Mouse (Mus musculus) testis, adult 2 months (tissue): ENCODE data around the gene Slc4a2.

Experiments
- CTCF ChIP-seq: fragments of 200-500 bp; IDR thresholded peaks from 2 replicates; pipeline ENCODE4 v1.5.1; 2012; ENCODE audit warnings: low read depth, mild to moderate bottlenecking, inconsistent platforms, low read length, moderate library complexity; ENCODE audit not compliant: control insufficient read depth, insufficient read depth, insufficient replicate concordance
- POLR2A ChIP-seq: fragments of 200-500 bp; IDR thresholded peaks from 2 replicates; pipeline ENCODE4 v1.6.1; 2012; ENCODE audit warnings: low read depth, mild to moderate bottlenecking, inconsistent platforms, low read length, moderate library complexity; ENCODE audit not compliant: control insufficient read depth

- TF ChIP-seq CTCF: no peak
- TF ChIP-seq POLR2A: no peak
Measured at GRCm38 (mm10) chr5:24477909-24478308, 54.3 kb downstream of the Slc4a2 start.
